Mouse (Mus musculus) gastrocnemius, postnatal 4 days (tissue): ENCODE results near the gene Corin. TPM values are rescaled to one million over a fixed set of nuclear protein-coding genes. Genes with fewer than 3 reads are reported as not detected.

Experiments used
- DNase-seq, 2 experiments: peaks; one replicate each; pipeline ENCODE4 v3.0.0; 2021 to 2022; ENCODE audit warnings: low spot score in 2 of 2, mixed read lengths in 2 of 2
- total RNA-seq, 2 experiments: library from RNA; stranded (reverse); gene quantifications; 2 replicates each; pipeline ENCODE4 v1.2.3; 2021

The Corin gene
- total RNA-seq, 2 experiments from 2014 or later = 1.5 to 2.0 TPM

DNA sequence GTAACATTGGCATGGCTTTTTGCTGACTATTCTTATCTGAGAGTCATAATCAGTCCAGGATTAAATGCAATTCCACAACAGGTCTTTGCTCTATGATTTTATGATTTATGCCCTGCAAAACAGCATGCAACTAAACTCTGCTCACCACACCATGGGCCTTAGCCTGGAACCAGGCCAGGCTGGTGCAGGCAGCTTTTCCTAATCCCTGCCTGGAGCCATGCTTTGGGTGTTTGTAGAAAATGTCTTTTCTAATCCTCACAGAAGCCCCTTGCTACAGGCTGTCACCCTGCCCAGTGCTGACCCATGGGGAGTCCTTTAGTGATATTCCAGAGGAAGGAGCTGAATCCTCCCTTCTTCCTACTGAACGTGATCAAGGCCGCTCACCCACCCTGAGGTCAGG lies 173.1 kb downstream of the Corin start:
- DNase-seq = no peak

DNA sequence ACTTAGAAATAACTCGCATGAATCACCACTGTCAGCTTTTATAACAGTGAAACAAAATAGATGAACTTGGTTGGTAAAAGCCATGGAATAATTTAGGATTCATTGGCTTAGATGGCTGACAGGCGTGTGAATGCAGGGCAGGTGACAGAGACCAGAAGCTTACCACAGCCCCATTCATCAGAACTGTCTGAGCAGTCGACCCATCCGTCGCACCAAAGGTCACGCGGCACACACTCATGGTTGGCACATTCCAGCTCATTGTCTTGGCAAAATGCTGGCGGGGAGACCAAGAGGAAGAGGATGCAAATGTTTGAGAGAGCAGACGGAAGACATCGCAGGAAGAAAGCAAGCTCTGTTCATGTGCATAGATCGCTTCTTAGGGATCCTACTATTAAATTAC lies 173.6 kb downstream of the Corin start:
- DNase-seq = no peak

GRCm38 (mm10) chr5:72329453-72329852 lies 174.8 kb downstream of the Corin start:
- DNase-seq = no peak

DNA sequence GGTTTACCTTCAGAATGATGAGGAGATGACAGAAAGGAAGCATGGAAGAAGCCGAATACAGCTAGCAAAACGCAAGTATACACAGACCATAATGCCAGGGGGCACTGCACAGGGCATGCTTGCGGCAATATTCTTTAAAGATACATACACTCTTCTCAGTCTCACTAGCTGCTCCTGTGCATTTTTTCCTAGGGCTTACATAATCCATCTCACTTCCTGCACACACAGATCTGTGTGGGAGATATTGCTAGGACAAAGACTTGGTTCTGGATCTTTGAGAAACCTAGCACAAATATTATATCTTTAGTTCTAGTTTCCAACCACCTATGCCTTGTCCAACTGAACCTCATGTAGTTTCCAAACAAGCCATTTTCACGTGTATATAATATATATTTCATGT lies 189.0 kb downstream of the Corin start:
- no peak for DNase-seq

- no peak for DNase-seq
Measured at GRCm38 (mm10) chr5:72298418-72299104, 205.7 kb downstream of the Corin start.

- no peak for DNase-seq
Measured at GRCm38 (mm10) chr5:72285077-72285476, 219.2 kb downstream of the Corin start.

GRCm38 (mm10) chr5:72282907-72283306 lies 221.4 kb downstream of the Corin start:
- no peak for DNase-seq

DNA sequence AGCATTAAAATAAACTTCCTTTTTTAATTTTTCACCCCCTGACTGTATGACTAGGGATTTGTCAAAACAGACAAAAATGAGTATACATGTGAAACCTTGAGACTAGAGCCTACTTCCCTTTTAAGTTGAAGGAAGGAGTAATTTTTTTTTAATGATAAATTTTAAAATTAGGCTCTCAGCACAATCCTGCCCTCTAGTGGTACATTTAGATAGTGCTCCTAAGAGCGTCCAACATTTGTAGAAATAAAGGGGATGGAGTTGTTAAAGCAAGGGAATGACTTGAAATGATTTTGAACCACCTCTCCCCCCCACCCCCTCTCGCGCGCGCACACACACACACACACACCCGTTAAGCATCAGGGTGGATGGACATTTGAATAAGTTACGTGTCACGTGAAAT lies 234.6 kb downstream of the Corin start:
- no peak for DNase-seq

GRCm38 (mm10) chr5:72269204-72269603 lies 235.1 kb downstream of the Corin start:
- DNase-seq = no peak

DNA sequence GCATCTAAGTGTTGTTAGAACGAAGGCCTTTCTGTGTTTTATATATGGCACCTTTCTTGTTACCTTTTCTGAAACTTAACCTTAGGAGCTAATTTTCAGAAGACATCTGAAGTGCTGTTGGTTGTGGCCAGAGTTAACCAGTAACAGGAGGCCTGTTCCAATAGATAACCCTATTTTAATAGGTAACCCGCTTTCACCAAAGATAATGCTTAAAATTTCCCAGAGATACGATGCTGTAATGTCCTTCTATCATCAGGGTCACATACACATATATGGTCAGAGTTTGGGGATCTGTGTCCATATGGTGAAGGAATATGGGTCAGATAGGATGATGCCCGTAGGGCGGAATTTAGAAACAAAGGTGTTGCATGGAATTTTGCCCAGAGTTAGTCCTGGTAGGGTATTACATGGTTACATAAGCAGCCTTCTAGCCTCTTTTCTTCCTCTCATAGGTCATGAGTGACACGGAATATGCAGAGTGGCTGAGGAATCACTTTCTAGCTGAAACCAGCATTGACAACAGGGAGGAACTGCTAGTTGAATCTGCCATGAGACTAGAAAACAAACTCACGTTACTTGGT lies 237.2 kb downstream of the Corin start:
- no peak for DNase-seq

GRCm38 (mm10) chr5:72264195-72264751 lies 240.0 kb downstream of the Corin start:
- DNase-seq = no peak

DNA sequence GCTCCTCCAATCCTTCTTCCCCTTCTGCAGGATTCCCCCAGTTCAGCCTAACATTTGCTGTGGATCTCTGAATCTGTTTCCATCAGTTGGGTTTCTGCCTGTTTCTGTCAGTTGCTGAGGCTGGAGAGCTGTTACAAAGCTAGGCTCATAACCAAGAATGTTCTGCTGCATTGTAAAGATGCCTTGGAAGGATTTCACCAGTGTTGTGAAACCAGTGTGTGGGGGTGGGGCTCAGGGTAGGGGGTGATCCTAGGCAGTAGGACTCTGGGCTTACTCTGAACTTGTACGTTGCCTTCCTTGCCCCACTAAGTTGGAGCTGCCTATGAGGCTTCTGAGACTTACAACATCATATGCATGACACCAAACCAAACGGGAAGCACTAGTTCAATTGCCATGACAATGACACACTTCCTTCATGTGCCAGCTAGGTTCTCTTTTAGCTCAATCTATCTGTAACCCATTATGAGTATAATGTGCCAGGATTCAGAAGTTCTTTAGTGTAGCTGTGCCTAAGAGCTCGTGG lies 242.4 kb downstream of the Corin start:
- DNase-seq = no peak

DNA sequence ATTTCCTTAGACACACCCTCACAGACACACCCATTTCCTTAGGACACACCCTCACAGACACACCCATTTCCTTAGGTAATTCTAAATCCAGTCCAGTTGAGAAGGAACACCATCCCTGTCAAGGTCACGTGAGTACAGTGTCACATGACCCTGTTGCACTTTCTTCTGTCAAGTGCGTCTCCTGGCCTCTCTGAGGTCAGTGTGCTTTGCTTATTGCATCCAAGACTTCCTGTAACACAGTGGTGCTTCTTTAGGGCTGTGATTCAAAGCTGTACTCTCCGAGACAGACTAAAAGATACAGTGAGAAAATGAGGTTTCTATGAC lies 245.0 kb downstream of the Corin start:
- no peak for DNase-seq

DNA sequence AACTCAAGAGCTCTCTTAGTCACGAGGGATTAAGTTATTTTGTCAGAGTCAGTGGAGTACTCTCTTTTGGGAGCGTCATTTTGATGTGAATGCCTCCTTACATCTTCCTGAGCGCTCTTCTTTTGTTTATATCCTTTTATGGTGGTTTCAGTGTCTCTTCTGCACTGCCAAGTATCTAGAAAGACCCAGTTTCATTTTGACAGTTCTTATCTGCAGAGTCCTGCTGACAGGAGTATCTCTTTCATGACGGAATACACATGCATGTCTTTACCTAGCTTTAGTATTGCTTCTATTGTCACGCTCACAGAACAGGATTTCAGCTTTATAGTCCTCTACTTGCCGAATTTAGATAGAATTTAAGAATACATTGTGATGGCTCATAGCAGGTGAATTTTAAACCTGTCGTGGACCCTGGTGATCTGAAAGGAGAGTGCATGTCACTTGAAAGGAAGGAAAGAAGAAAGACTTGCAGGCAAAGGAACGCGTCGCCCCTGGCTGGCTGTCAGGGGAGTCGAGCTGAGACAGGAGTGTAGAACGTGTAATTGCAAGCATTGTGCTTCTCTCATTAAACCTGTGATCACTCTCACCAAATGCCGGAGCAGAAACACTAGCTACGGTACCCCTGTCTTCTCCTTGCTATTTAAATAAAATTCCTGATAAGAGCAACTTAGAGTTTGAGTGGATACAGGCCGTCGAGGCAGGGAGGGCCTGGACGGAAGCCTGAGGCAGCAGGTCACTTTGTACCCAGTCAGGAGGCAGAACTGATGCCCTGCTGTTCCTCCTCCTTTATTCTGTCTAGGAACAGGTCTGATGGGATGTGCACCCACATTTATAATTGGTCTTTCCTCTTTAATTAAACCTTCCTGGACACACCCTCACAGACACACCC lies 245.6 kb downstream of the Corin start:
- DNase-seq = no peak

GRCm38 (mm10) chr5:72257084-72257483 lies 247.2 kb downstream of the Corin start:
- no peak for DNase-seq

GRCm38 (mm10) chr5:72254958-72255357 lies 249.3 kb downstream of the Corin start:
- DNase-seq = no peak

GRCm38 (mm10) chr5:72250180-72250579 lies 254.1 kb downstream of the Corin start:
- DNase-seq = no peak

Other genes starting within 250 kb of the Corin start
- gene Nfxl1, start 55.2 kb upstream of the Corin start, total RNA-seq = 10 to 100 TPM; 13.7 to 15.7 TPM
- gene Zar1, start 76.8 kb upstream of the Corin start, total RNA-seq = not detected
- not detected for gene Gm5868, start 83.1 kb upstream of the Corin start, total RNA-seq
- not detected for gene Cnga1, start 139.8 kb upstream of the Corin start, total RNA-seq
- gene Nipal1, start 143.3 kb upstream of the Corin start, total RNA-seq = under 1 TPM; 0.78 to 0.81 TPM
- gene Txk, start 248.3 kb upstream of the Corin start, total RNA-seq = under 1 TPM; 0.18 to 0.25 TPM